Mouse (Mus musculus) yolk sac, embryonic 10.5 days (tissue): ENCODE measurements around the gene Lmod2.

Source experiments
- DNase-seq: peaks from one replicate; pipeline ENCODE4 v3.0.0-alpha.2; 2017; ENCODE audit warnings: low spot score

Gene Lmod2

GRCm38 (mm10) chr6:24642960-24643359, 45.4 kb downstream of the Lmod2 start:
- DNase-seq, result no peak

- DNase-seq, result no peak
Measured at GRCm38 (mm10) chr6:24645346-24646053, 47.9 kb downstream of the Lmod2 start.

- no peak for DNase-seq
Measured at GRCm38 (mm10) chr6:24647103-24647691, 49.6 kb downstream of the Lmod2 start.

- no peak for DNase-seq
Measured at GRCm38 (mm10) chr6:24648403-24648802, 50.8 kb downstream of the Lmod2 start.

- no peak for DNase-seq
Measured at GRCm38 (mm10) chr6:24650719-24651118, 53.2 kb downstream of the Lmod2 start.

- DNase-seq, result no peak
Measured at GRCm38 (mm10) chr6:24651538-24651937, 54.0 kb downstream of the Lmod2 start.
